Mouse (Mus musculus) yolk sac, embryonic 10.5 days (tissue): ENCODE measurements around the gene Tlk1.

ENCODE experiments used
- DNase-seq: peaks from one replicate; pipeline ENCODE4 v3.0.0-alpha.2; 2017; ENCODE audit warnings: low spot score

The Tlk1 gene

DNA sequence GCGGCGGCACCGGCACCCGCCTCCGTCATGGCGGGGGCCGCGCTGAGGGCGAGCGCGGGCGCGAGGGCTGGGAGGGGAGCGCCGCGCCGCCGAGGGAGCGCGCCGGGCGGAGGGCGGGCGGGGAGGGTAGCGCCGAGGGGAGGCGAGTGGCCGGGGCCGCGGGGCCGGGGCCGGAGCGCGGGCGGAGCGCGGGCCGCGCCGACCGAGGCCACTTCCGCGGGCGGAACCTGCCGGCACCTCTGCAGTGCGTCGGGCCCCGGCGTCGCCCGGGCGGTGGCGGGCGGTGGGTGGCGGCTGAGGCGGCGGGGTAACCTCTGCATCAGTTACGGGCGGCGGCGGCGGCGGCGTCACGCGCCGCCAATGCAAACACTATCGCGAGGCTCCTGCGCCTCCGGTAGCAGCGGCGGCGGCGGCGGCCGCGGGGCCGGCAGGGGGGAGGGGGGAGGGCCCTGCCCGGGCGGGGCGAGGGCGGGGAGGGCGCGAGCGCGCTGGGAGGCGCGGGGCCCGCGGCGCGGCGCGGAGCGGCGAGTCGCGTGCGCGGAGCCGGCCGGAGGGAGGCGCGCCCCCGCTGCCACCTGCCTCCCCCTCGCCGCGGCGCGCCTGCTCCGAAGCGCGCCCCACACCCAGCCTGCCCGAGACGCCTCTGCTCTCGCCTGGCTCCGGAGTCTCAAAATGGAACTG, at the start of gene Tlk1:
TSS of gene Tlk1 (minus strand) at position 358 of the 681 bp plus-strand sequence.
- peak; percentile 83 for DNase-seq

DNA sequence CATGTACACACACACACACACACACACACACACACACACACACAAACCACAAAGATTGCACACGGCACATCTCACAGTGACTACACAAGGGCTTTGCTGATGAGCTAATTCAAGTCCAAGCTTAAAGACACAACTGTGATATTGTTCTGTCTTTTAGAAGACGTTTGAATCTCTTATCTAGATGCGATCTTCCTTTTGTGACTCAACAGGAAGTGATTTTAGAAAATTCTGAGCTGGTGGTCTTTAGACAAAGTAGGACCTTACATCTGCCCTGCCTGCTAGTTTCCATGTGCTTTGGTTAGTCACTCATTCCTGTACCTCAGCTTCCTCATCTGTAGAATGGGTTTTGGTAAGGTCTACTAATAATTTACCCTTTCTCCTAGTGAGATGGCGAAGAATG, 49.6 kb upstream of the Tlk1 start:
- DNase-seq, result no peak

- no peak for DNase-seq
Observed at GRCm38 (mm10) chr2:70873168-70873567, 47.6 kb upstream of the Tlk1 start.

GRCm38 (mm10) chr2:70871466-70872022, 46.0 kb upstream of the Tlk1 start:
- no peak for DNase-seq

- DNase-seq, result no peak
Observed at GRCm38 (mm10) chr2:70870819-70871218, 45.3 kb upstream of the Tlk1 start.

- no peak for DNase-seq
Observed at GRCm38 (mm10) chr2:70869116-70869515, 43.6 kb upstream of the Tlk1 start.

DNA sequence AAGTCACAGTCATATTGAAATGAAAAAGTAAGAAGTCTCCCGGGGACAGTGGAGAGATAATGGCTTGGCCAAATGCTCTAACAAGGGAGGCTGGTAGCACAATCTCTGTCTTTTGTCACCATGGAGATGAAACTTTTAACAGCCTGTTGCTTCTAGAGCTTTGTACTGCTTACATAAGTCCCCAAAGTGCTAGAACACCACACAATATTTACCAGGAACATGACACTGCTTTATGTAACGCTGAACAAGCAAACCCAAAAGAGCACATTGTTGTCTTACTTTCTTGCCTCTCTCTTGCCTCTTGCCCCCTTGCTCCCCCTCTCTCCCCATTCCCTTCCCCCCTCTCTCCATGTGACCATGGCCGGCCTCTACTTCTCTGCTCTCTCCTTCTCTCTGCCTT, 41.7 kb upstream of the Tlk1 start:
- no peak for DNase-seq

DNA sequence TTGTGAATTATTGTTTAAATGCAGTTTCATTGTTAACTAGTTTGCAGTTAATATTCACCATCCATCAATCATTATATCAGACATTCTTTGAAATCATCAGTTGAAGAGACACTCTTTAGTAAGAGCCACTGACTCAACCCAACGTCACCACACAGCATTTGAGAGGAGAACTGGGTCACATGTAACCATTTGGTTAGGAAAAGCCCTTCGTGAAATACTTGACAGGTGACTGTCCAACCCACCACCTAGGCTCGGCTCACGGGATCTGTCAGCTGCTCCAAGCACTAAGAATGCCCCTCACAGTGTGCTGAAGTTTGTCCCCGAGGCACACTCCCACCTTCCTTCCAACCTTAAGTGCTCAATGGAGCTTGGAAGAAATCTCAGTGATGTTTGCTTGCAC, 37.4 kb upstream of the Tlk1 start:
- no peak for DNase-seq

DNA sequence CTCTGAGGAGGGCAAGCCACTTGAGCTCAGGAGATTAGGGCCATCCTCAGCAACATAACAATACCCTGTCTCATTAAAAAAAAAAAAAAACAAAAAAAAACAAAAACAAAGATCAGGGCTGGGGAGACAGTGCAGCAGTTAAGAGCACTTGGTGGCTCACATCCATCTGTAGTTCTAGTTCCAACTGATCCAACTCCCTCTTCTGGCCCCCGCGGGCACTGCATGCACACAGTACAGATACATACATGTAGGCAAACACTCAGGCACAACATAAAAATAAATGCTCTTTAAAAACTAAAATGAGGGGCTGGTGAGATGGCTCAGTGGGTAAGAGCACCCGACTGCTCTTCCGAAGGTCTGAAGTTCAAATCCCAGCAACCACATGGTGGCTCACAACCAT, 34.2 kb upstream of the Tlk1 start:
- no peak for DNase-seq

DNA sequence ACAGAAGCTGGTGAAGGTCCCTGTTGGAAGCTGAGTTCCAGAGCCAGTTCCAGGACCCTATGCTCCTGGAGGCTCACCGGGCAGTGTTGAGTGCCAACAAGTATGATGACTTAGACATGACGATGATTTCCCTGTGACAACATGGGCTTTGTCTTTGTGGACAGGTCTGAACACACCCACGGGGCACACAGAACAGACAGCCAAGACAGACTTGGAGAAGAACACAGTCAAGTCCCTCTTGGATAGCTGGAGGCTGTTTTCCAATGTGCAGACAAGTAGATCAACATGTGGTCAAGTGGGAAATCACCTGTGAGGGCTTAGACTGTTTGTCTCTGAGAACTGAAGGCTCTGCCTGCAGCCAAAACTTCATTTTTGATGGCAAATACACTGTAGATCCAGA, 31.4 kb upstream of the Tlk1 start:
- no peak for DNase-seq

DNA sequence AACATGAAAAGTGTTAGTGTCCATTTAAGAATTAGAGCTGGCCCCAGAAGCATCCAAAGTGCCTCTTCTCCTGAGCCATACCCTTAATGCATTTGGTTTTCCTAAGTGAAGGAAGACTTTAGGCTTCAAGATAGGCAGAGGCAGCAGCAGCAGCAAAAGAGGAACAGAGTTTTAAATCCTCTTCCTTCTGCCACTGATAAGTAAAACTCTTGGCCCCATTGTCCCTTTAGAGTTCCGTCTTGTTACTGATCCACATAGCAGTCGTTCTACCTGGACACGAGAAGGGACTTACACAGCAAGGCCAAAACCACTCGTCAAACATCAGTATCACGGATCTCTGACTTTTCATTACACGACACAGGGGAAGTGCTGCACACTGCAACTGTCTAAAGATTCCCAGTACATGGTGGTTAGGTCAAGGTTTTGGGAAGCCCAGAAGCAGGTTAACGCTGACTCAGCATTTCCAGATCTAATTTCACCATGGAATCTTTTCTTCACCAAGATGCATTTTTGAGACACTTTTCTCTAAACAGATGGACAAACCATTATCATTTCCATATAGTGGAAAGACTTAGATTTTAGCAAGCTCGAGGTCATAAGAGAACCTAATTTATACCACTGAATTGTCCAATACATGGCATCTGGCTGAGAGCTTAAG, 28.8 kb upstream of the Tlk1 start:
- no peak for DNase-seq

DNA sequence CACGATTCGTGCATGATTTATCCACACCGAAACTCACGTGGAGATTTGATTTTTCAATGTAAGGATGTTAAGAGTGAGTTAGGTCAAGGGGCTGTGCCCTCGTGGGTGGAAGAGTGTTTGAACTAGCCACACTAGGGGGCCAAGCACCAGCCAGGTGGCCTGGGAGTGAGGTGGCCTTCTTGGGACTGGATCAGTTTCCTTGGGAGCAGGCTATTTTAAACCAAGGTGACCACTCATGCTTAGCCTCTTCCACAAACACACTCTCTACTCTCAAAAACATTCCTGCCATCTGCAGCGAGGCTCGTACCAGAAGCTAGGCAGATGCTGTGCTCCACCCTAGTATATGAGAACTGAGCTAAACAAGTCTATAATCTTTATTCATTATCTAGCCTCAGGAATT, 27.8 kb upstream of the Tlk1 start:
- no peak for DNase-seq

- no peak for DNase-seq
Observed at GRCm38 (mm10) chr2:70852796-70853221, 27.3 kb upstream of the Tlk1 start.

DNA sequence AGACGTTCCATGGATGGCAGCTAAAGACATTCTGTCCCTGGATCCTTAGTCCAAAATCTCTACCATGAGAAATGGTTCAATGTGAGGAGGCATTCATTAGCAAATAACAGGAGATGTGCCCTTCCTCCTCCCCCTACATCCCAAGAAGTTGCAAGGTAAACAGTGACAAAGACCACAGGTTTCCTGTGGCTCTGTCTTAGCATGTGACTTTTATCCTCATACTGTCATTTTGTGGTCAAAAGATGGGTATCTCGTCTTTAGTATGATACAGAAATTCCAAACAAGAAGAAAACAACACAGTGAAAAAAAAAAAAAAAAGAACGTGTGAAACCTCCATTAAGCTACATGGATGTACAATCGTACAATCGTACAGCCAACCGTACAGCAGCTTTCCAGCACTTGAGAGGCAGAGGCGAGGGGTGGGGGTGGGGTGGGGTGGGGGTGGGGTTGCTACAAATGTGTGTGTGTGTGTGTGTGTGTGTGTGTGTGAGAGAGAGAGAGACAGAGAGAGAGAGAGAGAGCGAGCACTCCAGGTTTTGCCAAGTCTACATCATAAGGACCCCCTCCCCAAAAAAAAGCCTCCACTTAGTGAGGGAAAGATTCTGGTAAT, 26.8 kb upstream of the Tlk1 start:
- DNase-seq, result no peak

GRCm38 (mm10) chr2:70845871-70846270, 20.3 kb upstream of the Tlk1 start:
- DNase-seq, result no peak

DNA sequence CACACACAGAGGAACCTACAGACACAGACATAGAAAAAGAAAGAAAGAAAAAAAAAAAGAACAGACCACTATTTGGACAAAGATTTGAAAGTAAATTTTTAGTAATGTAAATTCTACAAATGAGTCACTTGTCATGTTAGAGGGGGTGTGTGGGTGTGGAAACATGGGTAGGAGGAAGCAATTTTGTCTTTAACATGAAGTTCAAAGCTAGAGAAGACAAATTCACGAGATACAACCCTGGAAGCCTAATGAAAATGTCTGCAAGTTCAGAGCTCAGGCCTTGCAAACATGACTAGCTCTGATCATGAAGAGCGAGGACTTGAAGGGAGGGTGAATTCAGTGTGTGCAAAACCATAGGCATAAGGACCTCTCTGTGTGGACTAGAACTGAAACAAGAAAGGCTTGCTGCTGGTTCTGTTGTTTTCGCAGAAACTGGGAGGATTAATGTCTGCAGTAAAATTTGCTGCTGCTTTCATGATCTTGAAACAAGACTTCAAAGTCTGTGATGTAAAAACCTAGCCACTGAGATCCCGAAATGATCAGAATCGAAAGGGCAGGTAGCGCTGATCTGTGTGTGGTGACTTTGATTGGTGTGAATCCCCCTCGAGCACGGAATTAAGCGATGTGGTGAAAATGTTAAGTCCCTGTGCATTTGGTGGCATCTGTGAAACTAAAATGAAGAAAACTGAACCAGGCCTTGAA, 19.3 kb upstream of the Tlk1 start:
- DNase-seq, result no peak

DNA sequence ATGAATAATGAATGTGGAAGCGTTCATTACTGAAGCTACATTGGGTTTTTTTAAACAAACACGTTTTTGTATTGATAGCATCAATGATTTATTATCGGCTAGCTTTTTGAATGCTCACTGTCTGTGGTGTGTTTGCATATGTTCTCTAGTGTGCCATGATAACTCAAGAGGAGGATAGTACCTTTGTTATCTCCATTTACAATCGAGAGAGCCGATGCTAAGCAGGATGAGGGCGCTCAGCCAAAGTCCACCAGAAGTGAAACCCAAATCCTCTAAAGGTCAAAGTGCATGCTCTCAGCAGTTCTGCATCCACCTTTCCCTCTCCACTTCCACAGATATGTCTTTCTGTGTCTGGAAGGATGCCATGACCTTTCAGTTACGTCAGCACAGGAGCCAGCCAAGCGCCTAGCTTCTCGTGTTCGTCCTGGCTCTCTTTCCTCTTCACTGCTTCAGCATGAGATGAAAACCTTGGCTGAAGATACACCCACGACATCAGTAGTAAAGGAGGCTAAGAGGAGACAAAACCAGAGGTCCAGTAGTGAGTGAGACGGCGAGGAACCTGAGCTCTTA, 16.6 kb upstream of the Tlk1 start:
- peak; percentile 76 for DNase-seq

GRCm38 (mm10) chr2:70838536-70839216, 13.1 kb upstream of the Tlk1 start:
- DNase-seq, result peak; percentile 74

GRCm38 (mm10) chr2:70836306-70836651, 10.8 kb upstream of the Tlk1 start:
- no peak for DNase-seq

- DNase-seq, result no peak
Observed at GRCm38 (mm10) chr2:70835641-70836305, 10.2 kb upstream of the Tlk1 start.

DNA sequence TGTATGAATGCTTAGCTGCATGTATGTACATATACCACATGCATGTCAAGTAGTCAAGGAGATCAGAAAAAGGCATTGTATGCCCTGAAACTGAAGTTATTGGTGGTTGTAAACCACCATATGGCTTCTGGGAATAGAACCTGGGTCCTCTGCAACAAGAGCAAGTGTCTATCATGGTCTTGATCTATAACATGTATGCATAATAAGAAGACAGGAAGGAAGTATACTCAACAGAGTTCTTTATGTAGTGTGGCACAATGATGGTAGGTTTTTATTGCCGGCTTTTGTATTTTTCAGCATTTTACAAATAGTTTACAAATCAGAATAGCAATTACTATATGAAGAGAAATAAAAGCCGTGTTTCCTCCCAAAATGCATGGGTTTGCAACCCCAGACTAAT, 9.7 kb upstream of the Tlk1 start:
- no peak for DNase-seq
